Mouse (Mus musculus) ZHBTc4 (cell line): ENCODE measurements around the gene Tra2a.
A peak's percentile ranks its signal among the peaks of the same experiment; 100 is the strongest.
"Not testable (repeated sequence)": the region's sequence is repeated elsewhere in the genome, so short reads cannot be mapped to it uniquely, and the experiment has no call there.

Experiments used
- DNase-seq: peaks from one replicate; pipeline ENCODE4 v3.0.0-alpha.2; 2011; ENCODE audit warnings: low read depth, low spot score

Gene Tra2a

GRCm38 (mm10) chr6:49263847-49264243 is at the start of gene Tra2a:
Gene Tra2a (minus strand): TSS chr6:49264033.
- peak; percentile 99 for DNase-seq

GRCm38 (mm10) chr6:49298286-49298685 is 34.5 kb upstream of the Tra2a start:
- DNase-seq, result peak; percentile 29

GRCm38 (mm10) chr6:49282122-49282521 is 18.3 kb upstream of the Tra2a start:
- DNase-seq, result no peak

GRCm38 (mm10) chr6:49280942-49281341 is 17.1 kb upstream of the Tra2a start:
- DNase-seq, result no peak

- DNase-seq, result peak; percentile 87
These were observed 11.5 kb upstream of the Tra2a start for GRCm38 (mm10) chr6:49275296-49275695.

GRCm38 (mm10) chr6:49274416-49275091 is 10.7 kb upstream of the Tra2a start:
- peak; percentile 66 for DNase-seq

GRCm38 (mm10) chr6:49273934-49274333 is 10.1 kb upstream of the Tra2a start:
- DNase-seq, result peak; percentile 61

GRCm38 (mm10) chr6:49272863-49273262 is 9.0 kb upstream of the Tra2a start:
- peak; percentile 58 for DNase-seq

- no peak for DNase-seq
These were observed 8.0 kb upstream of the Tra2a start for GRCm38 (mm10) chr6:49271815-49272214.

GRCm38 (mm10) chr6:49269923-49270322 is 6.1 kb upstream of the Tra2a start:
- no peak for DNase-seq

- peak; percentile 90 for DNase-seq
These were observed 5.4 kb upstream of the Tra2a start for GRCm38 (mm10) chr6:49269200-49269599.

GRCm38 (mm10) chr6:49267686-49268085 is 3.9 kb upstream of the Tra2a start:
- DNase-seq, result peak; percentile 78

GRCm38 (mm10) chr6:49265207-49265606 is 1.4 kb upstream of the Tra2a start:
- DNase-seq, result not testable (repeated sequence)

GRCm38 (mm10) chr6:49264446-49264845 is 613 bp upstream of the Tra2a start:
- not testable (repeated sequence) for DNase-seq

GRCm38 (mm10) chr6:49263081-49263846 is 569 bp downstream of the Tra2a start:
- DNase-seq, result peak; percentile 65

GRCm38 (mm10) chr6:49262421-49262820 is 1.4 kb downstream of the Tra2a start:
- peak; percentile 57 for DNase-seq

GRCm38 (mm10) chr6:49259711-49260110 is 4.1 kb downstream of the Tra2a start:
- peak; percentile 87 for DNase-seq

- DNase-seq, result no peak
These were observed 6.0 kb downstream of the Tra2a start for GRCm38 (mm10) chr6:49257880-49258279.

- DNase-seq, result no peak
These were observed 11.6 kb downstream of the Tra2a start for GRCm38 (mm10) chr6:49252207-49252606.

- DNase-seq, result peak; percentile 58
These were observed 12.6 kb downstream of the Tra2a start for GRCm38 (mm10) chr6:49251199-49251598.

- DNase-seq, result peak; percentile 75
These were observed 16.6 kb downstream of the Tra2a start for GRCm38 (mm10) chr6:49247246-49247645.

- DNase-seq, result no peak
These were observed 21.5 kb downstream of the Tra2a start for GRCm38 (mm10) chr6:49242331-49242730.

- DNase-seq, result no peak
These were observed 22.3 kb downstream of the Tra2a start for GRCm38 (mm10) chr6:49241562-49241961.
